Mouse (Mus musculus): Measurements from ENCODE around the gene Ext2. TPM values are rescaled to one million over a fixed set of nuclear protein-coding genes. Genes with fewer than 3 reads are reported as not detected.

Ext2 gene
- polyA plus RNA-seq, 1 experiment from 2014 or later = 112 TPM

DNA sequence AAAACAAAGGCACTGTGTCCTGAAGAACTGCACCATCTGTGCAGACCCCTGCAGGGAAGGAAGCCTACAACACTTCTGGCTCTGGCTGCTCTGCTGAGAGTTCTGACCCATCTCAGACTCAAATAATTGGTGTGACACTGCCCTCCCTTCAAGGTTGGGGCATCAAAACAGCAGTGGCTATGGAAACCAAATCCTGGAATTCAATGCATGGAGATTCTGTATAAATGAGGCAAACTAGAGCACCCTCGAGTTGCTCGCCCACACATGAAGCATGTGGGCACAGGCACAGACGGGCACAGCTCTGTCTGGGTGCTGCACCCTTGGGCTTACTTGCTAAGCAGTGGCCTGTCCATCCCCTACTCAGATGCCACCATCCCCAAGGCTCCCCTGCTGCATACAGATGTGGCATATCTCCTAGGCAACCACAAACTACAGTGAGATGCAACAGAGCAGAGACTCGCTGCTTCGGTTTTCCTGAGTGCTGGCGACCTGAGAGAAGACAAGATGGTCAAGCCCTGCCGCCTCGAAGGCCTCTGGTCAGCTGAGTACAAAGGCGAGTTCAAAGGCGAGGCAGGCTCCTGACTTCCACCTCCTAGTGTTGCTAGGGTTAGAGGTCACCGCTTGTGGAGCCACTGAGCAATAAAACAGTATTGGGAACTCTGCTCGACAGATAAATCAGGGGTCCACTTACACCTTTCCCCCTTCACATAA is 37.5 kb downstream of the Ext2 start:
- H3K4me3 ChIP-seq = no peak overlapping the region
- no peak overlapping the region for H3K4me2 ChIP-seq (replicated peaks)
- no peak for ATAC-seq (ENCODE audit: insufficient number of reproducible peaks, insufficient read depth, low FRiP score, low TSS enrichment)
- H3K9me3 ChIP-seq = no peaks in the 10 kb centered on the region
- H3K27me3 ChIP-seq = no peaks in the 10 kb centered on the region
- 29% methylated on average over 12 of the region's 12 CpGs for WGBS
- H3K27ac ChIP-seq = no peak overlapping the region
- H3K9ac ChIP-seq = no peak overlapping the region
- H3K4me1 ChIP-seq = peaks cover 34% of the 10 kb centered on the region
- H3K36me3 ChIP-seq = peaks cover 22% of the 10 kb centered on the region

DNA sequence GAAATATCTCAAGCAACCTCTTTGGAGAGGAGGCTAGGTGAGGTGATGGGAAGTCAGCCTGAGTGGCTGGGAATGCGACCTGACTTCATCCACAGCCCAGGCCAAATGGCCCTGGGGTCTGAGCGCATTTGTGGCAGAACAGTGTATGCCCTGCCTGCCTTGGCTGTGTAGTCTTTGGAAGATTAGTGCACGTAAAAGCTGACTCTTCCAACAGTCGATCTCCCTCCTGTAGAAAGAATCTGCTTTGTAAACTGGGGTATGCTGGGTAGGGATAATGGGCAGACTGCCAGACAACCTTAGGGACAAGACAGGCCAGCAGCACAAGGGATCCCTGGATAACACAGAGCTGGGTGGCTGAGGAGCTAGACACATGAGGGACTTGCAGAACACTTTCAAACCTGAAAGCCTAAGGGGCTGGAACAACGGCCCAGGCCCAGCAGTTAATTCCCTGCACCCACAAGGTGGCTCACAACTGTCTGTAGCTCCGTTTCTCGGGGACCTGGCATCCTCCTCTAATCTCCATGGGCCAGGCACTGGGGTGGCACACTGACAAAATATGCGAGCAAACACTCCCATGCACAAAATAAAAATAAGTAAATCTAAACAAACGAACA is 38.3 kb downstream of the Ext2 start:
- no peak overlapping the region for H3K4me2 ChIP-seq (replicated peaks)
- 73% methylated on average over 9 of the region's 9 CpGs for WGBS
- peaks cover 14% of the 10 kb centered on the region for H3K36me3 ChIP-seq
- no peaks in the 10 kb centered on the region for H3K9me3 ChIP-seq
- H3K9ac ChIP-seq = no peak overlapping the region
- no peak overlapping the region for H3K27ac ChIP-seq
- no peaks in the 10 kb centered on the region for H3K27me3 ChIP-seq
- ATAC-seq (ENCODE audit: insufficient number of reproducible peaks, insufficient read depth, low FRiP score, low TSS enrichment) = no peak
- H3K4me3 ChIP-seq = no peak overlapping the region
- peaks cover 43% of the 10 kb centered on the region for H3K4me1 ChIP-seq

DNA sequence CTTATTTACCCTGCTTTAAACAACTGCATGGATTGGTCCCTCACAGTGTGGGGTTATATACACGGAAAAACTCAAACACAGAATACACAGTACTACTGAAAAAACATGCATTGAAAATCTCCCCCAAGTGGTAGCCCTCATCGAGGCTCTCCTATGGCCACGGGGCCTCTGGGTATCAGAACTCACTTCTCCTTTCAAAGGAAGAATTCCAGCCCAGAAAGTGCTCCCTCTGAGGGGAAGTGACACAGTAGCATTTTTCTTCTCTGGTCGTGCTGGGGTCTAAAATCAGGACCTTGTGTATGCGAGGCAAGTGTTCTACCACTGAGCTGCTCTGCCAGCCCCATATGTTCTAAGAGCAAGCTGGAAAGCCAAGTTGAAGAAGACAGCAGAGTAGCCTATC is 39.7 kb downstream of the Ext2 start:
- H3K36me3 ChIP-seq = peaks cover 13% of the 10 kb centered on the region; the same call in 1 of the 2 replicates
- H3K4me1 ChIP-seq = peaks cover 46% of the 10 kb centered on the region
- no peaks in the 10 kb centered on the region for H3K9me3 ChIP-seq
- WGBS = 47% methylated on average over 5 of the region's 5 CpGs
- ATAC-seq (ENCODE audit: insufficient number of reproducible peaks, insufficient read depth, low FRiP score, low TSS enrichment) = no peak
- no peak overlapping the region for H3K4me3 ChIP-seq
- no peak overlapping the region for H3K27ac ChIP-seq
- no peak overlapping the region for H3K9ac ChIP-seq
- no peaks in the 10 kb centered on the region for H3K27me3 ChIP-seq
- no peak overlapping the region for H3K4me2 ChIP-seq (replicated peaks)

DNA sequence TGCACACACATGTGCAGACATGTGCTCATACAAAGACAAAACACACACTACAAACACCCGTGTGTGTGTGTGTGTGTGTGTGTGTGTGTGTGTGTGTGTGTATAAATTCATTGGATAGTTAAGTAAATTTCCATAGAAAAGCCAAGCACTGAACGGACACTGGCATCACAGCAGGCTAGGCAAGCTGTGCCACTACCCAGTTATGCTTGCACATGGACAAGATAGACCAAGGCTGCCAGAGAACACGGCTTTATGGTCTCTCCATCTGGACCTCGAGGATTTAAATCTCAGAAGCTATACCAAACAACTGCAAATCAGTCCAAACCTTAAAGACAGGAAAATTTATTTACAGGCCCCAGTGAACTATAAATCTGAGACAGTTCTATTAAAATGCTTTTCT is 40.2 kb downstream of the Ext2 start:
- H3K9ac ChIP-seq = no peak overlapping the region
- peaks cover 49% of the 10 kb centered on the region for H3K4me1 ChIP-seq
- ATAC-seq (ENCODE audit: insufficient number of reproducible peaks, insufficient read depth, low FRiP score, low TSS enrichment) = no peak
- H3K36me3 ChIP-seq = peaks cover 8% of the 10 kb centered on the region; the same call in 1 of the 2 replicates
- H3K4me3 ChIP-seq = no peak overlapping the region
- H3K4me2 ChIP-seq (replicated peaks) = no peak overlapping the region
- H3K27me3 ChIP-seq = no peaks in the 10 kb centered on the region
- 85% methylated on average over 4 of the region's 4 CpGs for WGBS
- no peaks in the 10 kb centered on the region for H3K9me3 ChIP-seq
- no peak overlapping the region for H3K27ac ChIP-seq

DNA sequence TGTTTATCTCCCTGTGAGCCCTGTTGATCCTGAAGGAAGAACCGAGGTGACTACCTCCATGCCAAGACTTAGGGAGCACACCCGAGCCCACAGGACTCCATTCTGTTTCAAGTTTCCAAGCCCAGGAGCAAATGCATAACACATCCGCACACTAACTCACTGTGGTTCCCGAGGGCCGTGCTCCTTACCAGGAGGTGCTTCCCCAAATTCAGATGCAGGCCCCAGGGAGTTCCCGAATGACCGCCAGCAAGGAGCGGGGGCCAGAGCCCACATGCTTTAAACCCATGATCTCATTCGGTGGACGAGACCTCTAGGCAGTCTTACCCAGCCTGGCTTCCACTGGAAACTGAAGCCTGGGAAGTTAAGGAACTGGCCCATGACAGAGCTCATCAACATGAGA is 41.8 kb downstream of the Ext2 start:
- no peak for ATAC-seq (ENCODE audit: insufficient number of reproducible peaks, insufficient read depth, low FRiP score, low TSS enrichment)
- no peaks in the 10 kb centered on the region for H3K27me3 ChIP-seq
- H3K4me1 ChIP-seq = peaks cover 58% of the 10 kb centered on the region

DNA sequence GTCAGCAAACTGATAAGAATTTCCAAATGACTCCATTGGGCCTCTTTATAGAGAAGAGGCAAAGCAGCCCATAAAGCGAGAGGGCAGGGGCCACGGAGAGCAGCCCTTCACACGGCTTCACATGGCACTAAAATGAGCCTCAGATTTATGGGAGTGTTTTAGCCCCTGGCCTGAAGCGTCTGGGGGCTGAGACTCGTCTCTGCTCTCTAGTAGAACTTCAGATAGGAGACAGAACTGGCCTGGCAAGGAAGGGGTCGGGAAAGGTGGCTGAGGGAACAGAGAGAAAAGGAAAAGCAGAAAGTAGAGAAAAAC is 42.5 kb downstream of the Ext2 start:
- H3K4me1 ChIP-seq = peaks cover 58% of the 10 kb centered on the region
- no peaks in the 10 kb centered on the region for H3K27me3 ChIP-seq
- H3K4me2 ChIP-seq (replicated peaks) = no peak overlapping the region
- no peak for ATAC-seq (ENCODE audit: insufficient number of reproducible peaks, insufficient read depth, low FRiP score, low TSS enrichment)
- no peaks in the 10 kb centered on the region for H3K9me3 ChIP-seq
- 36% methylated on average over 6 of the region's 6 CpGs for WGBS
- peaks cover 4% of the 10 kb centered on the region; the same call in 1 of the 2 replicates for H3K36me3 ChIP-seq
- no peak overlapping the region for H3K4me3 ChIP-seq
- no peak overlapping the region; the same call in 1 of the 2 replicates for H3K27ac ChIP-seq
- H3K9ac ChIP-seq = no peak overlapping the region

More for the DNA sequence above, 41.8 kb downstream of the Ext2 start:
- Histone ChIP-seq H3K4me2 (replicated peaks) (no peak overlapping the region), H3K36me3 (peaks cover 4% of the 10 kb centered on the region; the same call in 1 of the 2 replicates), H3K9me3 (no peaks in the 10 kb centered on the region), H3K4me3 (no peak overlapping the region), H3K9ac (peak overlapping the region; percentile 15; the same call in 1 of the 2 replicates), H3K27ac (0 out of 2 replicates have a peak overlapping the region, but pooled peaks have one; percentile 41)
- 58% methylated on average over 10 of the region's 10 CpGs for WGBS

DNA sequence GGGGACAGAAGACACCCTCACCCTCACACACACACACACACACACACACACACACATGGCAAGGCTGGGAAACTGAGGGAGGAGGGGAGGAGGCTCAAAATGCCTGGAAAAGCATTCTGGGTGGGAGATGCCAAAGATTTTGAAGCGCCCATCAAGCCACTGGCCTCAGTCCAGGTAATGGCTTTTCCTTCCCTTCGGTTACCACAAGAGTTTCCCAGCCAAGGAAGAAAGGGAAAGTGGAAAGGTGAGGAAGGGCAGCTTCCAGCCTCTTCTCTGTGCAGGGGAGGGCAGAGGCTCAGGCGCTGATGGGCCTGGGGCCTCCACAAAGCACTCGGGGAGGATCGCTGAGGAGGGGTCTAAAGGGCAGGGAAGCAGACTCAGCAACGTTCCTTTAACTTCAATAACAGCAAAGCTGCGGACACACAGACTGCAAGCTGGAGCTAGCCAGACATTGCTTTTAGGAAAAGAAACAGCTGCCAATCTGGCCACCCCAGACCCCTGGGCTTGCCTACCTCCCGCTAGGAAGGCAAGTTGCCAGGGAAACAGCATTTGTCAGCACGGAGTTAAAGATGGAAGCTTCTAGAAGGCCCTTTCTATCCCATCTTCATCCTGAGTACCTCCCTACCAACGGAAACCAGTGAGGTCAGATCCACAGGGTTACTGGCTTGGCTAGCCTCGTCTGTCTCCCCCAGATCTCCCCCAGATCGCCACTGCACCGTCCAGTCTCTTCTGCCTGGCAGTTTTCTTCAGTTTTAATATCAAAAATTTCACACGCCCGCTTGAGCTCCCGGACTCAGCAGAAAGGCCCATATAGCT is 43.1 kb downstream of the Ext2 start:
- H3K9ac ChIP-seq = no peak overlapping the region; the same call in 1 of the 2 replicates
- peaks cover 4% of the 10 kb centered on the region; the same call in 1 of the 2 replicates for H3K36me3 ChIP-seq
- ATAC-seq (ENCODE audit: insufficient number of reproducible peaks, insufficient read depth, low FRiP score, low TSS enrichment) = no peak
- no peak overlapping the region for H3K4me3 ChIP-seq
- no peak overlapping the region for H3K4me2 ChIP-seq (replicated peaks)
- H3K27ac ChIP-seq = peak overlapping the region; percentile 46; the same call in 1 of the 2 replicates
- no peaks in the 10 kb centered on the region for H3K27me3 ChIP-seq
- H3K4me1 ChIP-seq = peaks cover 60% of the 10 kb centered on the region
- WGBS = 63% methylated on average over 16 of the region's 16 CpGs
- no peaks in the 10 kb centered on the region for H3K9me3 ChIP-seq

DNA sequence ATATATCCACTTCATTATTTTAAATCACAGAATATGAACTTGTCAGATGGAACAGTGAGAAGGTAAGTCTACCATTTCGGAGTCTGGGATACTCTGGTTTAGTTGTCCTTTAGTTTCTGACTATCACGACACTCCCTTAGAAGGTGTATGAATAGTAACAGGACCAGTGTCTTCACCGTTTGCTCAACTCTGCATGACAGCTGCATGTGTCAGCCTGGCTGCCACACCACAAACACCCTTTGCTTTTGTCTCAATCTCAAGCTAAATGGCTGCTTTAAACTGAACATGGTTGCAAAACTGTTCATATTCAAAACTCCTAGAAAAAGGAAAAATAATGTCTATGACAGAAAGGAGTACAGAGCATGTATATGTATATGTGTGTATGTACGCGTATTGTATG is 43.8 kb downstream of the Ext2 start:
- no peak for ATAC-seq (ENCODE audit: insufficient number of reproducible peaks, insufficient read depth, low FRiP score, low TSS enrichment)
- Histone ChIP-seq H3K4me1 (peaks cover 66% of the 10 kb centered on the region), H3K27me3 (no peaks in the 10 kb centered on the region), H3K4me2 (replicated peaks) (no peak overlapping the region), H3K9me3 (no peaks in the 10 kb centered on the region), H3K27ac (no peak overlapping the region), H3K9ac (no peak overlapping the region), H3K4me3 (no peak overlapping the region), H3K36me3 (0 out of 2 replicates have a peak, but pooled peaks cover 4% of the 10 kb centered on the region)
- 92% methylated on average over 5 of the region's 5 CpGs for WGBS

DNA sequence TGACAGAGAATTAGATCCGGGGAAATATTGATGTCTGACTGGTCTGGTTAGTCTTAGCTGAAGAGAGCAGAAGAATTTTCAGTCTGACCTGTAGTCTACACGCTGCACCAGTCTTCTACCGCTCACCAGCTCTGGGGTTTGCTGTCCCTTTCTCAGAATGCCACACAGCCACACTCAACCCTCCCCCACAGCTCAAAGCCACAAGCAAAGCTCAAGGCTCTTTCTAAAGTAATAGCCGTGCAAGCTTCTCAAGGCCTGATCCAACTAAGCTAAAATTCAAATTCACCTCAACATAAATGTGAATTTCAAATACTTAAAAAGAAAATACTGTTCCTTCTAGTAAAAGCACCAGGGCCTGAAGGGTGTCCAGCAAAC is 45.3 kb downstream of the Ext2 start:
- WGBS = 76% methylated on average over 4 of the region's 4 CpGs
- Histone ChIP-seq H3K9me3 (no peaks in the 10 kb centered on the region), H3K4me3 (no peak overlapping the region), H3K27me3 (no peaks in the 10 kb centered on the region), H3K36me3 (0 out of 2 replicates have a peak, but pooled peaks cover 4% of the 10 kb centered on the region), H3K4me2 (replicated peaks) (no peak overlapping the region), H3K27ac (peak overlapping the region; percentile 61), H3K9ac (no peak overlapping the region), H3K4me1 (peaks cover 81% of the 10 kb centered on the region)
- ATAC-seq (ENCODE audit: insufficient number of reproducible peaks, insufficient read depth, low FRiP score, low TSS enrichment) = no peak

DNA sequence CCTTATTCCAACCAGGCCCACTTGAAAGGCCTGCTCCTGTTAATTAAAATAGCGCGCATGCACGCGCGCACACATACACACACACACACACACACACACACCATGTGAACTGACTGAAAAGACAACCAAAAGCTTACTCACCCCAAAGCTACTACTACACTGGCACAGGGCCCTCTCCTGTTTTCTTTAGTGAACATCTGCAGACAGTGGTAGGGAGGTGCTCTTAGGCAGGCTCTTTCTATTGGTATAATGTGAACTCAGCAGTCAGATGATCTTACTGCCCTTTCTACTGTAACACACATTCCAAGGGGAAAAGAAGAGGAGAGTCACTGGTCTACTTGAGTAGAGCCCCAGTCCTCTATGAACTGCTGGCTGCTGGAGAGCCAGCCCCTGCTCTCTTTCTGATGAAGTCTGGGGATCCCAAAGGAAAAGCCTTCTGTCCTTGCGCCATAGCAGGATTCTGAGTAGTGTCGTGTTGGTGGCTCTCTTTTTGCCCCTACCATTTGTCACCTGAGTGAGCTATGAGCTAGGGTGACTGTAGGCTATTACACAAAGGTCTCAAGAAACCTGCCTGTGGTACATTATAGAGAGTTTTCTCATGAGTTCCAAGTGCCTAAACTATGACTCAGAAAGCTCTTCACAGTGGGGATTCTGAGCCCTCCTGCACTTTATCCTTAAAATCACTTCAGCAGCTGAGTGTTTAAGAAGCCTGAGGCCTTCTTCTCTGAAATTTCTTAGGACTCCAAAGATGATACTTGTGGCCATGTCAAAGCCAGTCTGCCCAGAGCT is 45.9 kb downstream of the Ext2 start:
- ATAC-seq (ENCODE audit: insufficient number of reproducible peaks, insufficient read depth, low FRiP score, low TSS enrichment) = no peak
- H3K27me3 ChIP-seq = no peaks in the 10 kb centered on the region
- peak overlapping the region; percentile 61 for H3K27ac ChIP-seq
- 0 out of 2 replicates have a peak, but pooled peaks cover 4% of the 10 kb centered on the region for H3K36me3 ChIP-seq
- WGBS = 72% methylated on average over 7 of the region's 7 CpGs
- H3K4me2 ChIP-seq (replicated peaks) = no peak overlapping the region
- H3K9me3 ChIP-seq = no peaks in the 10 kb centered on the region
- peaks cover 80% of the 10 kb centered on the region for H3K4me1 ChIP-seq
- H3K4me3 ChIP-seq = no peak overlapping the region
- no peak overlapping the region for H3K9ac ChIP-seq

DNA sequence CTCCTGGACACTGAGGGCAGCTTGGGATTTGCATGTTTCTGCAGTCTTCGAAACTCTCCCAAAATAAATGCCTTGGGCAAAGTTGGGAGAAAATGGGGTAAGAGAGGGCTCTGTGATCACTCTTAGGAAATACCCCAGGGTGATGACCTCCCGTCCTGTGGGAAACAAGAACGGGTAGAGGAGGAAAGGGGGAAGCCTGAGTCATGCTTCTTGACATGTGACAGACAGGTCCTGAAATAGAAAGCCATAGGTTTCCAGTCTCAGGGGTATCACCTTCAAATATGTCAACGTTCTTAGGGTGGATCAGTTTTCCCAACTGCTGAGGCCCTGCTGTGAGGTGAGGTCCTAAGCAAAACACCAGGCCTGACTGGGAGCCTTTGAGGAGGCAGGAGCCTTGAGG is 46.9 kb downstream of the Ext2 start:
- Histone ChIP-seq H3K36me3 (0 out of 2 replicates have a peak, but pooled peaks cover 4% of the 10 kb centered on the region), H3K4me1 (peaks cover 79% of the 10 kb centered on the region), H3K9me3 (no peaks in the 10 kb centered on the region), H3K4me3 (no peak overlapping the region), H3K9ac (no peak overlapping the region), H3K27me3 (no peaks in the 10 kb centered on the region), H3K4me2 (replicated peaks) (no peak overlapping the region), H3K27ac (peak overlapping the region; percentile 61; the same call in 1 of the 2 replicates)
- ATAC-seq (ENCODE audit: insufficient number of reproducible peaks, insufficient read depth, low FRiP score, low TSS enrichment) = no peak
- WGBS = 17% methylated on average over 4 of the region's 4 CpGs

All from embryonic facial prominence, embryonic 12.5 days (tissue).